Mouse (Mus musculus) neural tube, embryonic 15.5 days (tissue): ENCODE measurements at regions not wholly inside any gene's neighbourhood (a gene's known extent, or its start where the extent isn't known, plus 50 kb on each side); places are given as distances from the start of the nearest gene placed in this dataset.
"Not testable (repeated sequence)": the region's sequence is repeated elsewhere in the genome, so short reads cannot be mapped to it uniquely, and the experiment has no call there.

Experiments used
- ATAC-seq: fragments of 200-750 bp; cut with Nextera tagmentation; 2 replicates; pipeline ENCODE4 v1.8.0; 2017; ENCODE audit warnings: mild to moderate bottlenecking, moderate TSS enrichment, moderate library complexity; ENCODE audit not compliant: low FRiP score
- H3K27ac ChIP-seq: fragments of 300-500 bp; sonication (generic); replicated peaks from 2 replicates; pipeline ENCODE4 v1.5.1; 2015; ENCODE audit warnings: mild to moderate bottlenecking, inconsistent platforms
- H3K27me3 ChIP-seq: fragments of 300-500 bp; sonication (generic); replicated peaks from 2 replicates; pipeline ENCODE4 v1.6.1; 2015; ENCODE audit warnings: inconsistent platforms
- H3K36me3 ChIP-seq: fragments of 300-500 bp; sonication (generic); 2 replicates; pipeline ENCODE4 v1.6.1; 2015; ENCODE audit warnings: inconsistent platforms
- H3K4me1 ChIP-seq: fragments of 300-500 bp; sonication (generic); 2 replicates; pipeline ENCODE4 v1.6.1; 2015; ENCODE audit warnings: inconsistent platforms
- H3K4me2 ChIP-seq: fragments of 300-500 bp; sonication (generic); 2 replicates; pipeline ENCODE4 v1.6.1; 2015; ENCODE audit warnings: inconsistent platforms, mild to moderate bottlenecking, moderate library complexity
- H3K4me3 ChIP-seq: fragments of 300-500 bp; sonication (generic); replicated peaks from 2 replicates; pipeline ENCODE4 v1.5.1; 2015; ENCODE audit warnings: mild to moderate bottlenecking, inconsistent platforms
- H3K9ac ChIP-seq: fragments of 300-500 bp; sonication (generic); replicated peaks from 2 replicates; pipeline ENCODE4 v1.6.1; 2015; ENCODE audit warnings: mild to moderate bottlenecking, inconsistent platforms
- H3K9me3 ChIP-seq: fragments of 300-500 bp; sonication (generic); replicated peaks from 2 replicates; pipeline ENCODE4 v1.6.1; 2016; ENCODE audit warnings: inconsistent platforms
- WGBS: fragments of 180-500 bp; shearing (Covaris S2); methylation state at CpG from one replicate; pipeline ENCODE4 v1.1.7; 2015; ENCODE audit warnings: mixed read lengths; 5-methylcytosine and 5-hydroxymethylcytosine counted together

- Histone ChIP-seq H3K27me3 (no peaks in the 10 kb centered on the region), H3K4me2 (no peak overlapping the region), H3K4me3 (no peak overlapping the region), H3K27ac (no peak overlapping the region), H3K4me1 (peaks cover 15% of the 10 kb centered on the region), H3K9me3 (no peaks in the 10 kb centered on the region), H3K9ac (no peak overlapping the region), H3K36me3 (no peaks in the 10 kb centered on the region)
- WGBS, result 93% methylated on average over 3 of the region's 3 CpGs
- no peak for ATAC-seq
These were observed 59.5 kb downstream of the Tex35 start for GRCm38 (mm10) chr1:157048996-157049395.

- no peak for ATAC-seq
- H3K4me2 ChIP-seq, result no peak overlapping the region
- H3K27ac ChIP-seq, result 0 out of 2 replicates have a peak overlapping the region, but pooled peaks have one; percentile 2
- H3K9me3 ChIP-seq, result no peaks in the 10 kb centered on the region
- H3K36me3 ChIP-seq, result no peaks in the 10 kb centered on the region
- no peak overlapping the region for H3K4me3 ChIP-seq
- no peaks in the 10 kb centered on the region for H3K27me3 ChIP-seq
- H3K9ac ChIP-seq, result no peak overlapping the region
- WGBS, result 10% methylated on average over 11 of the region's 11 CpGs
- H3K4me1 ChIP-seq, result peaks cover 17% of the 10 kb centered on the region
These were observed 60.1 kb downstream of the Tex35 start for GRCm38 (mm10) chr1:157048201-157048923.

- no peaks in the 10 kb centered on the region for H3K36me3 ChIP-seq
- H3K9ac ChIP-seq, result no peak overlapping the region
- no peaks in the 10 kb centered on the region for H3K9me3 ChIP-seq
- H3K27me3 ChIP-seq, result no peaks in the 10 kb centered on the region
- H3K4me2 ChIP-seq, result no peak overlapping the region
- H3K4me1 ChIP-seq, result peaks cover 17% of the 10 kb centered on the region
- 28% methylated on average over 4 of the region's 4 CpGs for WGBS
- no peak overlapping the region for H3K27ac ChIP-seq
- H3K4me3 ChIP-seq, result no peak overlapping the region
- no peak; the same call in 1 of the 2 replicates for ATAC-seq
These were observed 60.7 kb downstream of the Tex35 start for GRCm38 (mm10) chr1:157047751-157048200.

GRCm38 (mm10) chr1:157046760-157047182 is 61.7 kb downstream of the Tex35 start:
- Histone ChIP-seq H3K9ac (no peak overlapping the region), H3K4me3 (no peak overlapping the region), H3K27me3 (no peaks in the 10 kb centered on the region), H3K27ac (no peak overlapping the region), H3K4me1 (peaks cover 17% of the 10 kb centered on the region), H3K9me3 (no peaks in the 10 kb centered on the region), H3K36me3 (no peaks in the 10 kb centered on the region), H3K4me2 (no peak overlapping the region)
- no peak for ATAC-seq
- 88% methylated on average over 4 of the region's 4 CpGs for WGBS

- Histone ChIP-seq H3K27ac (peak overlapping the region; percentile 72), H3K27me3 (no peaks in the 10 kb centered on the region), H3K9ac (no peak overlapping the region), H3K36me3 (no peaks in the 10 kb centered on the region), H3K4me1 (peaks cover 42% of the 10 kb centered on the region), H3K4me2 (peak overlapping the region; percentile 36), H3K9me3 (no peaks in the 10 kb centered on the region), H3K4me3 (no peak overlapping the region)
- WGBS, result 13% methylated on average over 4 of the region's 4 CpGs
- peak; percentile 10; the same call in 1 of the 2 replicates for ATAC-seq
These were observed 68.7 kb downstream of the Tex35 start for GRCm38 (mm10) chr1:157039836-157040196.

GRCm38 (mm10) chr1:157039016-157039835 is 69.3 kb downstream of the Tex35 start:
- Histone ChIP-seq H3K4me3 (no peak overlapping the region), H3K9me3 (no peaks in the 10 kb centered on the region), H3K9ac (no peak overlapping the region), H3K4me1 (peaks cover 42% of the 10 kb centered on the region), H3K27me3 (no peaks in the 10 kb centered on the region), H3K27ac (peak overlapping the region; percentile 72), H3K36me3 (no peaks in the 10 kb centered on the region), H3K4me2 (peak overlapping the region; percentile 36)
- ATAC-seq, result peak; percentile 77
- 9% methylated on average over 14 of the region's 14 CpGs for WGBS

- Histone ChIP-seq H3K36me3 (no peaks in the 10 kb centered on the region), H3K4me3 (no peak overlapping the region)
These were observed 70.1 kb downstream of the Tex35 start for GRCm38 (mm10) chr1:157038111-157039008.

GRCm38 (mm10) chr1:157037246-157037991 is 71.1 kb downstream of the Tex35 start:
- Histone ChIP-seq H3K4me3 (no peak overlapping the region), H3K9me3 (no peaks in the 10 kb centered on the region), H3K27ac (no peak overlapping the region), H3K4me2 (no peak overlapping the region), H3K4me1 (peaks cover 40% of the 10 kb centered on the region), H3K9ac (no peak overlapping the region), H3K27me3 (no peaks in the 10 kb centered on the region), H3K36me3 (no peaks in the 10 kb centered on the region)
- 88% methylated on average over 10 of the region's 10 CpGs for WGBS
- ATAC-seq, result no peak

More at GRCm38 (mm10) chr1:157038111-157039008, 70.1 kb downstream of the Tex35 start:
- Histone ChIP-seq H3K4me2 (peak overlapping the region; percentile 36; the same call in 1 of the 2 replicates), H3K9me3 (no peaks in the 10 kb centered on the region), H3K9ac (no peak overlapping the region), H3K27ac (peak overlapping the region; percentile 72), H3K4me1 (peaks cover 40% of the 10 kb centered on the region), H3K27me3 (no peaks in the 10 kb centered on the region)
- WGBS, result 43% methylated on average over 14 of the region's 14 CpGs
- ATAC-seq, result no peak; the same call in 1 of the 2 replicates

- no peak for ATAC-seq
- Histone ChIP-seq H3K27ac (no peak overlapping the region), H3K4me2 (no peak overlapping the region), H3K4me1 (peaks cover 40% of the 10 kb centered on the region), H3K9me3 (no peaks in the 10 kb centered on the region), H3K27me3 (no peaks in the 10 kb centered on the region), H3K36me3 (no peaks in the 10 kb centered on the region), H3K4me3 (no peak overlapping the region), H3K9ac (no peak overlapping the region)
- 20% methylated on average over 4 of the region's 4 CpGs for WGBS
These were observed 71.7 kb downstream of the Tex35 start for GRCm38 (mm10) chr1:157036779-157037178.

GRCm38 (mm10) chr1:157035221-157035620 is 73.3 kb downstream of the Tex35 start:
- H3K9ac ChIP-seq, H3K36me3 ChIP-seq, H3K27me3 ChIP-seq, H3K4me3 ChIP-seq, H3K27ac ChIP-seq, H3K4me2 ChIP-seq, ATAC-seq, H3K9me3 ChIP-seq: not testable (repeated sequence)
- 94% methylated on average over 8 of the region's 8 CpGs for WGBS
- peaks cover 37% of the 10 kb centered on the region for H3K4me1 ChIP-seq
